Comparison of ENCODE assay signal across 8 mouse cellular contexts in the genomic region with DNA sequence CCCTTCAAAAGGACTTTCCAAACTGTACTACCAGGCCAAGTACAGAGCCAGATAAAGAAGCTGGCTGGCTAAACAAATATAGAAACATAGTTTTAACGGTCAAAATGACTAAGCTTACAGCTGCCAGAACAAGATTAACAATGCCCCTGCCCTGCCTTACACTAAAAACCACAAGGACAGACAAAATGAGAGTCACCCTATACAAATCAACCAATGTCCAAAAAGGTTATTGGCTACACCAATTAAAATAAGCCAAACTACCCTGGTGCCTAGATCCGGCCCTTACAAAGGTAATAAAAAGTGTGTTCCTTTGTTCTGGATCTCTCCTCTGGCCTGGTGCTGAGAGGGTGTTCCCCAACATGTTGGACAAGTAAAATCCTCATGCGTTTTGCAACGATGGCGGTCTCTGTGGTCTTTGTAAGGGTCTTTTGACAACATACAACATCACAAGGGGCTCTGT. TPM values are rescaled to one million over a fixed set of nuclear protein-coding genes. Genes with fewer than 3 reads are reported as not detected.
DNase-seq lines count a peak whose midpoint lies in the region; ATAC-seq and TF ChIP-seq lines count a peak whose summit lies in the region.

No protein-coding gene starts in this region.

- no peak overlapping the region for H3K9ac ChIP-seq in lung, embryonic 15.5 days
- H3K9ac ChIP-seq in embryonic facial prominence, embryonic 12.5 days: no peak overlapping the region
- H3K9ac ChIP-seq in hindbrain, embryonic 16.5 days (ENCODE audit: low read depth, low read length): no peak overlapping the region; the same call in 1 of the 2 replicates

- no peak for ATAC-seq in lung, embryonic 15.5 days (ENCODE audit: borderline replicate concordance, extremely low read depth, low FRiP score, low TSS enrichment)
- no peak for ATAC-seq in embryonic facial prominence, embryonic 12.5 days (ENCODE audit: insufficient number of reproducible peaks, insufficient read depth, low FRiP score, low TSS enrichment)
- ATAC-seq in hindbrain, embryonic 16.5 days: no peak

- peak overlapping the region; percentile 59 for H3K4me2 ChIP-seq in lung, embryonic 15.5 days
- peak overlapping the region; percentile 50 for H3K4me2 ChIP-seq in embryonic facial prominence, embryonic 12.5 days (replicated peaks)
- peak overlapping the region; percentile 54 for H3K4me2 ChIP-seq in hindbrain, embryonic 16.5 days (ENCODE audit: low read length)
- peak overlapping the region; percentile 51 for H3K4me2 ChIP-seq in myocyte (ENCODE audit: low read depth)

- 0 out of 2 replicates have a peak overlapping the region, but pooled peaks have one; percentile 96 for H3K27ac ChIP-seq in lung, embryonic 15.5 days
- peak overlapping the region; percentile 97 for H3K27ac ChIP-seq in embryonic facial prominence, embryonic 12.5 days
- H3K27ac ChIP-seq in hindbrain, embryonic 16.5 days (ENCODE audit: low read depth, low read length): peak overlapping the region; percentile 99

- 93% methylated on average over 5 of the region's 5 CpGs for WGBS in lung, embryonic 15.5 days
- WGBS in embryonic facial prominence, embryonic 12.5 days: 94% methylated on average over 5 of the region's 5 CpGs
- WGBS in hindbrain, embryonic 16.5 days: 95% methylated on average over 5 of the region's 5 CpGs

- DNase-seq in lung, postnatal 4 days: no peak
- no peak for DNase-seq in cerebellum, adult 9-11 months
- no peak for DNase-seq in adrenal gland, postnatal 14 days
- no peak for DNase-seq in right cerebral cortex, adult 18-20 months

- TF ChIP-seq POLR2A in myocyte (IDR thresholded peaks at IDR 0.05; ENCODE audit: insufficient read length, low read depth): no peak

- H3ac ChIP-seq in myocyte (ENCODE audit: control insufficient read depth, insufficient read length): no peak overlapping the region

- no peaks in the 10 kb centered on the region for H3K79me2 ChIP-seq in myocyte (ENCODE audit: control insufficient read depth, insufficient read depth)

- H3K27me3 ChIP-seq in lung, embryonic 15.5 days: no peaks in the 10 kb centered on the region
- H3K27me3 ChIP-seq in embryonic facial prominence, embryonic 12.5 days: no peaks in the 10 kb centered on the region
- no peaks in the 10 kb centered on the region for H3K27me3 ChIP-seq in hindbrain, embryonic 16.5 days (replicated peaks; ENCODE audit: control insufficient read depth, insufficient read depth, low read length)
- no peaks in the 10 kb centered on the region for H3K27me3 ChIP-seq in myocyte (ENCODE audit: control insufficient read depth, insufficient read depth, insufficient read length)

- H3K36me3 ChIP-seq in lung, embryonic 15.5 days: no peaks in the 10 kb centered on the region
- H3K36me3 ChIP-seq in embryonic facial prominence, embryonic 12.5 days: no peaks in the 10 kb centered on the region
- no peaks in the 10 kb centered on the region for H3K36me3 ChIP-seq in hindbrain, embryonic 16.5 days (ENCODE audit: control insufficient read depth, insufficient read depth, low read length)
- no peaks in the 10 kb centered on the region for H3K36me3 ChIP-seq in myocyte (ENCODE audit: control insufficient read depth, insufficient read depth)

- H3K4me1 ChIP-seq in lung, embryonic 15.5 days: no peaks in the 10 kb centered on the region
- no peaks in the 10 kb centered on the region for H3K4me1 ChIP-seq in embryonic facial prominence, embryonic 12.5 days
- H3K4me1 ChIP-seq in hindbrain, embryonic 16.5 days (ENCODE audit: control insufficient read depth, insufficient read depth, low read depth, low read length): peaks cover 5% of the 10 kb centered on the region; the same call in 1 of the 2 replicates

- no peaks in the 10 kb centered on the region for H3K9me3 ChIP-seq in lung, embryonic 15.5 days
- H3K9me3 ChIP-seq in embryonic facial prominence, embryonic 12.5 days: no peaks in the 10 kb centered on the region
- H3K9me3 ChIP-seq in hindbrain, embryonic 16.5 days (ENCODE audit: control insufficient read depth, low read length): no peaks in the 10 kb centered on the region

- H3K4me3 ChIP-seq in lung, embryonic 15.5 days: peak overlapping the region; percentile 83
- peak overlapping the region; percentile 71 for H3K4me3 ChIP-seq in embryonic facial prominence, embryonic 12.5 days
- peak overlapping the region; percentile 77 for H3K4me3 ChIP-seq in hindbrain, embryonic 16.5 days (ENCODE audit: low read length)
- peak overlapping the region; percentile 54 for H3K4me3 ChIP-seq in myocyte

TF ChIP-seq in myocyte, 11 proteins besides CTCF, POLR2A, EP300 and RAD21:
- TF ChIP-seq TCF12 (IDR thresholded peaks at IDR 0.05; ENCODE audit: insufficient read depth, poor library complexity, severe bottlenecking) (no peak), MAX (IDR thresholded peaks at IDR 0.05; ENCODE audit: low read depth) (no peak), E2F4 (IDR thresholded peaks at IDR 0.05; ENCODE audit: insufficient read depth) (no peak), SRF (IDR thresholded peaks at IDR 0.05; ENCODE audit: control insufficient read depth, insufficient read length, low read depth) (no peak), TCF3 (IDR thresholded peaks at IDR 0.05; ENCODE audit: insufficient read length, low read depth) (no peak), REST (IDR thresholded peaks at IDR 0.05; ENCODE audit: insufficient read depth, insufficient read length) (no peak), MYOG (IDR thresholded peaks at IDR 0.05; ENCODE audit: control insufficient read depth in 1 of 3, insufficient read depth in 1 of 3, insufficient read length in 2 of 3, low read depth in 2 of 3) (no peak), USF1 (IDR thresholded peaks at IDR 0.05; ENCODE audit: low read depth) (no peak), POLR2AphosphoS2 (IDR thresholded peaks at IDR 0.05; ENCODE audit: insufficient read length, low read depth) (no peak), CEBPB (IDR thresholded peaks at IDR 0.05; ENCODE audit: insufficient read depth, poor library complexity, severe bottlenecking) (no peak), MYOD1 (IDR thresholded peaks at IDR 0.05; ENCODE audit: control insufficient read depth in 1 of 3, insufficient read length in 2 of 3, low read depth in 2 of 3) (no peak)

RNA-seq across cellular contexts. Expression of a gene that starts 0.6 kb away (rescaled TPM):
- polyA plus RNA-seq in lung, embryonic 15.5 days (2015; fragmentation: Nextera tagmentation; extraction: Ambion mirVana): 6.6 and 7.6 TPM in 2 replicates
- 10.7 and 11.4 TPM in 2 replicates for polyA plus RNA-seq in embryonic facial prominence, embryonic 12.5 days (2016; fragmentation: Nextera tagmentation; extraction: Ambion mirVana)
- polyA plus RNA-seq in hindbrain, embryonic 16.5 days (2015; fragmentation: Nextera tagmentation; extraction: Ambion mirVana): 12.9 and 16.1 TPM in 2 replicates
- 0.55 TPM for polyA plus RNA-seq in myocyte (2012; fragmentation: generic; extraction: Trizol)
- total RNA-seq in adrenal gland, postnatal 14 days (2021): 5.4 and 7.8 TPM in 2 replicates

RNA-seq across cellular contexts. Expression of a gene that starts 0.6 kb away (rescaled TPM):
- 20.8 and 23.4 TPM in 2 replicates for polyA plus RNA-seq in lung, embryonic 15.5 days (2015; fragmentation: Nextera tagmentation; extraction: Ambion mirVana)
- 30.5 and 31.9 TPM in 2 replicates for polyA plus RNA-seq in embryonic facial prominence, embryonic 12.5 days (2016; fragmentation: Nextera tagmentation; extraction: Ambion mirVana)
- polyA plus RNA-seq in hindbrain, embryonic 16.5 days (2015; fragmentation: Nextera tagmentation; extraction: Ambion mirVana): 33.3 and 34.6 TPM in 2 replicates
- 6.2 TPM for polyA plus RNA-seq in myocyte (2012; fragmentation: generic; extraction: Trizol)
- total RNA-seq in adrenal gland, postnatal 14 days (2021): 30.8 and 31.4 TPM in 2 replicates

RNA-seq across cellular contexts. Expression of a gene that starts 26.0 kb away (rescaled TPM):
- 6.5 and 6.8 TPM in 2 replicates for polyA plus RNA-seq in lung, embryonic 15.5 days (2015; fragmentation: Nextera tagmentation; extraction: Ambion mirVana)
- 8.1 and 8.5 TPM in 2 replicates for polyA plus RNA-seq in embryonic facial prominence, embryonic 12.5 days (2016; fragmentation: Nextera tagmentation; extraction: Ambion mirVana)
- polyA plus RNA-seq in hindbrain, embryonic 16.5 days (2015; fragmentation: Nextera tagmentation; extraction: Ambion mirVana): 7.3 and 7.6 TPM in 2 replicates
- polyA plus RNA-seq in myocyte (2012; fragmentation: generic; extraction: Trizol): 0.31 TPM
- total RNA-seq in adrenal gland, postnatal 14 days (2021): 7.9 and 8.2 TPM in 2 replicates

RNA-seq across cellular contexts. Expression of a gene that starts 43.0 kb away (rescaled TPM):
- 21.4 and 22.3 TPM in 2 replicates for polyA plus RNA-seq in lung, embryonic 15.5 days (2015; fragmentation: Nextera tagmentation; extraction: Ambion mirVana)
- polyA plus RNA-seq in embryonic facial prominence, embryonic 12.5 days (2016; fragmentation: Nextera tagmentation; extraction: Ambion mirVana): 20.7 and 24.4 TPM in 2 replicates
- polyA plus RNA-seq in hindbrain, embryonic 16.5 days (2015; fragmentation: Nextera tagmentation; extraction: Ambion mirVana): 16.8 and 18.5 TPM in 2 replicates
- polyA plus RNA-seq in myocyte (2012; fragmentation: generic; extraction: Trizol): 2.7 TPM
- 22.9 and 24.3 TPM in 2 replicates for total RNA-seq in adrenal gland, postnatal 14 days (2021)
